Mouse (Mus musculus) layer of hippocampus, adult 9-10 months (tissue): ENCODE measurements around the gene Kcnrg.
A peak's percentile ranks its signal among the peaks of the same experiment; 100 is the strongest.
"Not testable (repeated sequence)": the region's sequence is repeated elsewhere in the genome, so short reads cannot be mapped to it uniquely, and the experiment has no call there.

Experiments used
- DNase-seq: peaks from one replicate; pipeline ENCODE4 v3.0.0; 2022; ENCODE audit warnings: low spot score

The Kcnrg gene

DNA sequence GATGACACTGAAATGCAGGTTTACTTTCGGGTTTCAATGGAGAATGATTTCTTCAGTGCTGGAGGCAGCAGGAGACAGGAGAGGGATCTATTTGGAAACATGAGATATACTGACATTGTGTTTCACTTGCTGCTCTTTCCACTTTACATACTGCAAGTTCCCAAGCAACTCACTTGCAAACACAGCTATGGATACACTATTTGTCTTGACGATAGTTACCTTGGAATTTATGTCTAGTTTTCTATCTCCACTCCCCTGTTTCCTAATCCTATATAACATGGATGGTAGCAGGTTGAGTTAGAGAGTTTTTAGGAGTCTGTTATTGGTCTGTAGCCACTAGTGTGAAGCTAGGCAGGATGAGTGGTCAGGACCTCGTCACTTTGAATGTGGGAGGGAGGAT, at the start of gene Kcnrg:
Kcnrg (plus strand) TSS at position 301 of the 400 bp plus-strand sequence.
- DNase-seq: no peak

DNA sequence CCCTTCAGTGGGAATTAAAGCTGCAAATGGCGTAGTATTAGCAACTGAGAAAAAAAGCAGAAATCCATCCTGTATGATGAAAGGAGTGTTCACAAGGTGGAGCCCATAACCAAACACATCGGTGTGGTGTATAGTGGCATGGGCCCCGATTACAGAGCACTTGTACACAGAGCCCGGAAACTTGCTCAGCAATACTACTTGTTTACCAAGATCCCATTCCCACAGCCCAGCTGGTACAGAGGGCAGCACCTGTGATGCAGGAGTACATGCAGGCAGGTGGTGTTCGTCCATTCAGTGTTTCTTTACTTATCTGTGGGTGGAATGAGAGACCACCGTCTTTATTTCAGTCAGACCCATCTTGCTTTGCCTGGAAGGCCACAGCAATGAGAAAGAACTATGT, 48.4 kb upstream of the Kcnrg start:
- DNase-seq: no peak

DNA sequence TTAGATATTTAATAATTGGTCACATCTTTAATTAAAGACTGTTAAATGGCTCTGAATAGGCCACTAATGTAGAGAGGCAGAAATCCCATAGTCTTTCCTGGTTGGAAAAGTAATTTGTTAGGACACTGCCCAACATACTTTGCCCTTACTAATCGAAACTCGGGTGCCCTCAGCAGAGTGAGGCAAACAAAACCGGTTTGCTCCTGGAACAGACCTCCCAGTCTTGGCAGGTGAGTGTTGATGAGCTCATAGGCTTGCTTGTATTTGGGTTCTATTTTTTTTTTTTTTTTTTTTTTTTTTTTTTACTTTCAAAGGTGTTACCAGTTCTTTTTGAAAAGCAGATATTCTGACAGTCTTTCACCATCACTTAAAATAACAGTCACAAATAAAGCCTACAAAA, 47.4 kb upstream of the Kcnrg start:
- DNase-seq: no peak

DNA sequence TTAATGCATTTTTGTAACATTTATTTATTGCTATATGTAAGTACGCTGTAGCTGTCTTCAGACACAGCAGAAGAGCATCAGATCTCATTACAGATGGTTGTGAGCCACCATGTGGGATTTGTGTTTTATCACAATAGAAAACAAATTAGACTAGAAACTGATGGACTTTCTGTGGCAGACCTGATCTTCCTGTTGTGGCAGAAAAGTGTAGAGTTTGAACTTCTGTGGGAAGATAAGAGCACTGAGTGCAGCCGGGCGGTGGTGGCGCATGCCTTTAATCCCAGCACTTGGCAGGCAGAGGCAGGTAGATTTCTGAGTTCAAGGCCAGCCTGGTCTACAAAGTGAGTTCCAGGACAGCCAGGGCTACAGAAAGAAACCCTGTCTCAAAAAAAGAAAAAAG, 41.0 kb upstream of the Kcnrg start:
- not testable (repeated sequence) for DNase-seq

DNA sequence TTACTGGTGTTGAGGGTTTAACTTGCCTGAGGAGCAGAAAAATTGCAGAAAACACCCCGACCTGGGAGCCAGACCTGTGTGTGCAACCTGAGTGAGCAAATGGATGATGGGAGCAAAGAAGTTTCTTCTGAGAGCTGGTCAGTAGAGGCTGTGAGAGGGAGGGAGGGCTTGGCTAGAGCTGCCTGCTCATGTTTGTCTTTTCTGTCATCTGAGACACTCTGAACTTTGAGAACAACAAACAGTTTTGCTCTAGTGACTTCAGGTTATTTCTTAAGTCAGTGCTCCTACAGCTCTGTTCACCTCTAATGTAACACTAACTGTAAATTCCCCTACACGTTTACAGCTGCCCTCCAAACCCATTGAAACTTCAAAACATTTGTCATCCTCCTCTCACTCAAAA, 37.9 kb upstream of the Kcnrg start:
- DNase-seq: no peak

DNA sequence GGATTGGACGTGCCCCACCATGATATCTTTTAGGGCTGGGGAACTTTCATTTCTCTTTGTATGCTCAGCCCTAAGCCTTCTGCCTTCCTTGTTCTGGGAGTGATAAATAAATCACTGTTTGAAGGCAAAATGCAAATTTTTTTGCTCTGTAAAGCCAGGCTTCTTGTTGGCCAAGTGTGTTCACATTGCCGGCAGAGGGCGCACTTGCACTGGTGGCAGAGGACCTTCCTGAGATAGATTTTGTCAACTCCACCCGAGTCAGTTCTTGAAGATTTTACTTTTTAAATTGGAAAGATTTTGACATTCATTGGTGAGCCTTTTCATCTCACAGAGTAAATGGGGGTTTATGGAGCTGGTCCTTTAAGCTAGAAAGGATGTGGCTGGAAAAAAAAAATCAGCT, 35.9 kb upstream of the Kcnrg start:
- peak; percentile 78 for DNase-seq

DNA sequence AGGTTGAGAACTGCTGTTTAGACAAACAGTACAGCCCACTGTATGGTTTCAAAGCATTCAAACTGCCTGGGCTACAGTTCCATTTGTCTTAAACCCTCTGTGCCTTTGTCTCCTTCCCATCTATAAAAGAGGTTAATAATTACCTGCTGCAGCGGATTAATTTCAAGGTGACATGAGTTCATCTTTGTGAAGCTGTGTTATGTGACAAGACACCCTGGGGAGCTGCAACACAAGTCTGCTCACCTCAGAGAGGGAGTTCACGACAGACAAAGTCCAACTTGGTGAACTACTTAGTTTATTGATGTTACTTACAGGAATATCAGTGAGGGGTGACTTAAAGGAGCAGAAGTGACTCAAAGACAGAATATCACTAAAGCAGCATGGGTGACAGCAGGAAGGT, 35.1 kb upstream of the Kcnrg start:
- no peak for DNase-seq

DNA sequence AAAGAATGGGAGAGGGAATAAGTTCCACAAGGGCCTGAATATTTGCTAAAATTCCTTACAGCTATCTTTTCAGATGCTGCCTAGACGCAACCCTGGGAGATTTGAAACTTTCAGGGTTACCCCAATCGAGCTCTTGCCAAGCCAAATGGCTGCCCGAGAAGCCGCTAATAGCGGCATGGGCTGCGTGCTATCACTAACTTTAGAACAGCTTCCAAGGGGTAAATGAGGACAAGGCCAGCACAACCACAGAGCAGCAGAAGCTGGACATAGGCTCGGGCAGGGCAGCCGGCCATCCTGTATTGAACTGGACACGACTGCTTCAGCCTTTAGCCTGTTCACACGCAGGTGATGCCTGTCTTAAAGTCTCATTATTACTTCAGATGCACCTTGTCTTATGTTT, 32.2 kb upstream of the Kcnrg start:
- no peak for DNase-seq

DNA sequence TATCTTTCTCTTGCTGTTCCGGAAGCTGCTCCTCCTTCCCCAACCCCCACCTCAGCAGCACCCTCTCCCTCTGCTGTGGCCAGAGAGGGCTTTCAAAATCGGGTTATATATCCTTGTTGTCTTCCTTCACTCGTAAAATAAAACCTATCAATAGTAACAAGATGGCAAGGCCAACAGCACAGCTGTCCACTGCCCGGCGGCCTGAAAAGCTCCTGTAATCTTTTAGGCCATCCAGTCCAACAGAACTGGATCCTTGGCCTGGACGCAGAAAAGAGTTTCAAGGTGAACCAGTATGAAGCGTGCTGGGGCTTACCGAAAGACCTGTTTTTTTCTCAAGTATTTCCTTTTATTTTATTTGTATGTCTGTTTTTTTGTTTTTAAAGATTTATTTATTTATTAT, 31.3 kb upstream of the Kcnrg start:
- no peak for DNase-seq

DNA sequence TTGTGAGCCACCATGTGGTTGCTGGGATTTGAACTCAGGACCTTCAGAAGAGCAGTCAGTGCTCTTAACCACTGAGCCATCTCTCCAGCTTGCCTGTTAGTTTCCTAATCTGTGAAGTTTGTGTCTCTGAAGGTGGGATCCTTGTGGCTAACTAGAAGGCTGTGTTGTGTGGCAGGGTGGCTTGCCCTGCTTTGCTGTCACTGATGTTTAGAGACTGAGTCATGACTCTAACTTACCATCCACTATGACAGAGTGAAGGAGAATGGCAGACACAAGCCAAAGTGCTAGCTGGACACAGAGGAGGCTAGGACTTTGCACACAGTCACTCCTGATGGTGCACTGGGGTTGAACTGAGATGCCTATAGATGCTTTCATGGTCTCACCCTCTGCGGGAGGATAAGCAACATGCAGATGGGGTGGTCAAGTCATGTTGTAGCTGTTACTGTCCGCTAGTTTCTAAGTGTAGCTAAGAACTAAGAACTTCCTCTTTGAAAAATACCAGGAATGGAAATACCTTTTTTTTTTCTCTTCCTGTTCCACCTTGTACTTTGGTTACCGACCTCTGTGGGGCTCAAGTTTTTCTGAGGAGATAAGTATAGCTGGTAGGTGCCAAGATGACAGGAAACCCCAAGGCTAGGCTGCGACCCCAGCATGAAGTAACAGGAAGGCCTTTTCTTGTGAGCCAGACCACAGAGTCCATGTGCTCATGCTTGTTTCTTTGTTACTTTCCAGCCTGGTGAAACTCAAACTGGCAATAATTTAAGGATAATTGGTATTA, 17.8 kb upstream of the Kcnrg start:
- DNase-seq: no peak

DNA sequence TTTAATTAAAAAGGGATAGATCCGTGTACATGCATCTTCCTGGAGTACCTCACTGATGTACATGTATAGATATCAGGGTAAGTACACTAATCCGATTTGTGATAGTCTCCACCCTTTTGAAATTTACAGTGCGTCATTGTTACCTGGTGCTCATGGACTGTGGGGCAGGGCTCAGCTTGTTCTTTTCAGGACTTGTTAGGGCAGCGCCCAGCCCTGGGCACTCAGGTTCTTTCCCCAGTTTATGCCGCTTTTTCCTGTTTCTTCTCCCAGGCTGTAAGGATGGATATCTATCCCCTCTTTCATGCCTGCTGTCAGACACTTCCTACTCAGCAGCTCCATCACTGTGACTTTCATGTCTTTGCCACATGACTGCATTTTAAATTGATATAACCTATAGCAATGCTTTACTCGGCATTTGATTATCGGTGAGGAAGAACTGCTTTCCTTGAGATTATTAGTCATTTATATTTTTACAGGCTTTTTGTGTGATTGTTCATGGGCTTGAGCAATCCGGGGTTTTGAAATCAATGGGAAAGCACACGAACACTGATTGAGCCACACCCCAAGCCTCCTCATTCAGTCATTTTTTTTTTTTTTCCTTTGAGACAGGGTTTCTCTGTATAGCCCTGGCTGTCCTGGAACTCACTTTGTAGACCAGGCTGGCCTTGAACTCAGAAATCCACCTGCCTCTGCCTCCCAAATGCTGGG, 10.4 kb upstream of the Kcnrg start:
- DNase-seq: no peak

DNA sequence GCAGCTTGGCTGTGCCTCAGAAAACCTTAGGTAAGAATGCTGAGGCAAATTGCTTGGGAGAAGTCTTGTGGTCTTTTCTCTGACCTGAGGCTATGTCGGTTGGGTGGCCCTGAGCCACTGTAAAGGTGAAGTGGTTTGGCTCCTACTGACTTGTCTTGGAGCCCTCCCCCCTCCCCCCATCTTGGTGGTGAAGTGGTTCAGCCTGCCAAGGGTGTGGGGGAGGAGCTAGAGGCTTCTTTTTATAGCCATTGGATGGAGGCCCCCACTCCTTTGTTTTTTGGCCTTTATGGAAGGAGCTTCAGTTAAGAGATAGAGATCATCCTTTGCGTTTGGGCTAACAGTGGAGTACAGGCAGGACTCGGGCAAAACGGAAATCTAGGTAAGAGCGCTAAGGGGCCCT, 9.3 kb upstream of the Kcnrg start, which contains the start of gene Trim13:
Trim13 (plus strand) TSS at position 280 of the 400 bp plus-strand sequence.
- no peak for DNase-seq

DNA sequence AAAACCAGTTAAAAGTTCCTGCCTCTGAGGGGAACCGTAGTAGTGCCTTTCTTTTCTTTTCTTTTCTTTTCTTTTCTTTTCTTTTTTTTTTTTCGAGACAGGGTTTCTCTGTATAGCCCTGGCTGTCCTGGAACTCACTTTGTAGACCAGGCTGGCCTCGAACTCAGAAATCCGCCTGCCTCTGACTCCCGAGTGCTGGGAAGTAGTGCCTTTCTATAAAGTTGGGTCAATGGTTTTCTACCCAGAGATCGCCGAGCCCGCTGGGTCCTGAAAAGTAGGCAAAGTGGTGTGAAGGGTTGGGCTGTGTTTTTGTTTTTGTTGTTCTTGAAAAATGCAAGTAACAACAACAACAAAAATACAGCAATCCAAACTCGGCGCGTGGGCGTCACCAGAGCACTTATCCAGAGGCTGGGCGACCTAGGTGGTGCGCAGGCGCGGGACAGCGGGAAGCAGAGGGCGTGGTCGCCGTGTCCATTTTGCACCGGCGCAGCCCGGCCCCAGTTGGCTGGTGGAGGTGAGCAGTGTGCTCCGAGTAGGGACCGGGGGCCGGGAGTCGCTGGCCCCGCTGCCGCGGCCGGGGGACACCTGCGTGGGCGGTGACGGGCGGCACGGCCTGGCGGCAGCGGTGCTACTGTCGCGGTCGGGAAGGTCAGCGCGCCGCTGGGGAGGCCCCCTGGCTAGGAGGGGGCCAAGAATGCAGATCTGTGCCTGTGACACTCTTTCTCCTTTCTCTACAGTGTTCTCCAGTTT, 8.0 kb upstream of the Kcnrg start:
- DNase-seq: peak; percentile 64

DNA sequence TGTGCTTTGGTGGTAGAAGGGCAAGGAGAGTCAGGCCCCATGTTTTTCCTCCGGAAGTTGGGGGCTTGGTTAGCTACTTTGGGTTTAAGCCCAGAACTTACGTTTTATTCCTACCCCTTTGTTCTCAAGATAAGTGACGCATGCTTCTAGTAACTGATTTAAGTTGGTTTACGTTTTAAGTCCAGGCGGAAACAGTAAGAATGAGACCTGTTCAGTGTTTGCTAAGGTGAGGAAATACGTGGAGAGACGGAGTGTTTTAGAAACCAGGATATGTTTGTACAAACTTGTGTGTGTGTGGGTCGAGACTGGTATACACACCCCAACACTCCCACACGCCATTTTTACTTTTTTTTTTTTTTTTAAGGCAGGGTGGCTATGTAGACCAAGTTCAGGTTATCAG, 5.9 kb upstream of the Kcnrg start:
- no peak for DNase-seq

DNA sequence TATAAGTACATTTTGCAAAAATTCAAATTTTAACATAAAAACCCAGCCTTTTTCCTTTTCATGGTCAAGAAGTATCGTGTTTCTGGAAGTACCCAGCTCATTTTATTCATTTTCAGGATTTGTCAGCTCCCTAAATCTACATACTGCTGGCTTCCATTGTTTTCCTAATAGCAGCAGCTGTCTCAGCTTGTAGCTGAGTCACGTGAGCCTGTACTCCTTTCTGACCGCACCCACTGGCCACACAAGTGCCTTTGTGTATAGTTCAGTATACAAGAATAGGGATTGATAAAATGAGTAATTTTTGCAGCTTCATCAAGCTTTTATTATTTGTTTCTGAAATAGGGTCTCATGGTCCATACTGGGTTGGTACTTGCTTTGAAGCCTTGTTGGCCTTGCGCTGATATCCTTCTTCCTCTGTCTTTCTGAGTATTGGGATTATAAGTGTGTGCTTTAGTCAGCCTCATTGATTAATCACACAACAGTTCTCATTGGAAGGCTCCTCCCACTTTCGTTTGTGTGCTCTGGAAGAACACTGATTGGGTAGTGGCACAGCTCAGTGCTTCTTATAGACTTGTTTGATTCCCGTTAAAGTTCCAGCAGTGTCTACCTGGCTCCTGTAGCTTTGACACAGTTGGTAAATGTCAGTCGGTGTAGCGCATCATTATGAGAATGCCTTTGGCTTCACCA, 4.0 kb upstream of the Kcnrg start:
- DNase-seq: no peak

DNA sequence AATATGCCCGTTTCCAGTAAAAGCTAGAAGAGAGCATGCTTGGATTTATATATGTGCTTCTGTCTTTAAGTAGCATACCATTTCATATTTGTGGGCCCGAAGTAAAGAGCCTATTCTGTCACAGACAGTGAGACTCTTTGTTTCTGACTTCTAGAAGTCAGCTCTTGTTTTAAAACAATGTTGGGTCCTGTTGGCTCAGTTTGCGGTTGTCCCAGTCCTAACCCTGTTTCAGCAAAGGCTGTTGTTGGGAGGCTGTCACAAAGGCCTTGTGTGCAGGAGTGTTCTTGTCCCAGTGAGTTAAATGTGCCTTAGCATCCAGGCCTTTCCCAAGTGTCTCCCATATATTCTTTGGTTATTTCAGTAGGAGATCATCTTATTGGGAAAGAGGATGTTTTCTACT, 3.2 kb upstream of the Kcnrg start:
- DNase-seq: no peak

DNA sequence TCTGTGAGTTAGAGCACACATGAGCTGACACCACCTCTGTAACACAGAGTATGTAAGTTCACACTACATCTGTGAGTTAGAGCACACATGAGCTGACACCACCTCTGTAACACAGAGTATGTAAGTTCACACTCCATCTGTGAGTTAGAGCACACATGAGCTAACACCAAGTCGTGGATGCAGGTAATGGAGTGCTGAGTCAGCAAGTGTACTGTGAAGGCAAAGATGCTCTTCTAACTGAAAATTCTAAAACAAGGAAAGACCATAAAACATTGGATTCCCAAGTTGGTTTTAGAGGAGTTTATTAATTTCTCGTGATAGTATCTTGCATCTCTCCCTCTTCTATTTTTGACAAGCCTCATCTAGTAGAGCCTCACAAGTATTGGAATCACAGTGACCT, 1.2 kb upstream of the Kcnrg start:
- not testable (repeated sequence) for DNase-seq

DNA sequence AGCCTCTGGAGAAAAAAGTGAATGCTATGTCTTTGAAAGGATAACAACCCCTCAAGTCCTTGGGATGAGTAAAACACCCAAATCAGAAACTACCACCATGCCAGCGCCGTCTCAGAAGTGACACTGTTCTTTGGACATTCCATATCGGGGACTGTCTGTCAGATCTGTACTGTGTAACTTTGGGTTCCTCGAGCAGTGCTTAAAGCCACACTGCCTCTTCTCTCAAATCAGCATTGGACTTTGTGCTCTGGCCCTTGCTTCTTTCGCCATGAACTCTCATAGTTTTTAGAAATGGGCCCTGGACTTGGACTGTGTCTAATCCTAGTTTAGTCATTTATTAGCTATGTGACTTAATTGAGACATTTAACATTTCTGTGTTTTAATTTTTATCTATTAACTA, 4.5 kb downstream of the Kcnrg start:
- DNase-seq: no peak

DNA sequence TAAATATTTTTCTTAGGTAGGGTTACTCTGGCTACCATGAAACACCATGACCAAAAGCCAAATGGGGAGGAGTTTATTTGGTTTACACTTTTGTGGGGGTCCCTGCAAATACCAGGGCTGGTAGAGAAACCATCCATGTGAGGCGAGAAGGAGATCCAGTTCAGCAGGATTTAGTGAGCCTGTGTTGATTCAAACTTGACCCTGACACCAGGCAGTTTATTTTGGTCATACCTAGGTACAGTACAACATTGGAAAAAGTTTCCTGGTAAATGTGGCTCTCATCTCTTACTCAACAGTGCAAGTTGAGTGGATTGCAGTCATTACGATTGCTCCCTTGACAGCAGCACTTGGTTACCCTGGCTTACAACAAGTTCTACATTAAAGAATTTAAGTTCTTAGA, 6.1 kb downstream of the Kcnrg start:
- no peak for DNase-seq

DNA sequence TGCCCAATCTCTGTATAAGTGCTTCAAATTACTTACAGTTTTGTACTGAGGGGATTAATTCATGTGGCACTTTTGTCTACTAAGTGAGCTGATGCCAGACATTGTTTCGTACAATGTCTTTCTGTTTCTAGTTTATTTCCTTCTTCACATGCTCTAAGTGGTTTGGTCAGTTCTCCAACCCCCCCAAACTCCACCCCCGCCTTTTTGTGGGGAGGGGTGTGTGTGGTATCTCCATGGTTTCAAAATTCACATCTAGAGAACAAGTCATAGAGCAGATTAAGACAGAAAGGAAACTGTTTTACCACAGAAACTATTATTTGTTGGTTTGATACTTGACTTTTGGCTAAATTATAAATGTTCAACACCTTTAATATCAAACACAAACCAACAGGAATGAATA, 13.1 kb downstream of the Kcnrg start:
- DNase-seq: no peak

DNA sequence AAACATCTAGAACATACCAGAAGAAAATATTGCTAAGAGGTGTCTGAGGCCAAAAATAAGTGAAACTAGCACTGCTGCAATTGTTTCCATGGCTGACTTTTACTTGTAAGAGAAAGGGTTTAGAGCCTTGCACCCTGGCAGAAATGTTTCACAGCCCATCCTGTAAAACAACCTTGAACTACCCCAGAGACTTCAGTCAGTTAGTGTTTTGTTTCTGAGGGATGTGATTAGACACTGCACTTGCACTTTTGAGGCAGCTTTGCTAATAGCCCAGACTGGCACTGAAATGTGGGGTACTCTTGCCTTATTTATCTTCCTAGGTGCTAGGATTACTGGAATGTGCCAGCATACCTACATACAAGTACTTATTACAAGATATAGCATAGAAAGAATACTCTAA, 28.7 kb downstream of the Kcnrg start:
- DNase-seq: no peak

DNA sequence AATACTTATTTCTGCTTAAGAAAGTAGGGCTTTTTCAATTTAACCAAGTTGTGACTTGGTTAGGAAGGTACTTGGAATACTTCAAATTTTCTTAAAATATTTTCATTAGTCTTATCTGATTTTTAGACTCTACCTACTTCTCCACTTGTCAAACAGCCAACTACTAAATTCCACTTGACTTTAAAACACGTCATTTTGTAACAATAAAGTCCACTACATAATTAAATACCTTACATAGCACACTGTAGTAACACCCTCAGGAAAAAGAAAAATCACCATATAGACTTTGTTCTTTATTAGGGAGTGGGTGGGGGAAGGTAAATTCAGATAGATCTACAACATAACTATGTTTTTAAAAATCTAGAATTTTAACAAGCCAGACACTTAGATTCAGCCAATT, 35.4 kb downstream of the Kcnrg start:
- no peak for DNase-seq
